Mouse (Mus musculus) erythroblast, embryonic 14.5 days (primary cell): ENCODE data around the gene Flrt1.

Experiments used
- GATA1 ChIP-seq: IDR thresholded peaks from 2 replicates; pipeline ENCODE4 v1.6.1; 2012; ENCODE audit warnings: low read length, inconsistent platforms, mixed read lengths
- TAL1 ChIP-seq: IDR thresholded peaks from 3 replicates; pipeline ENCODE4 v1.6.1; 2012; ENCODE audit warnings: low read length, inconsistent platforms, mixed read lengths

DNA sequence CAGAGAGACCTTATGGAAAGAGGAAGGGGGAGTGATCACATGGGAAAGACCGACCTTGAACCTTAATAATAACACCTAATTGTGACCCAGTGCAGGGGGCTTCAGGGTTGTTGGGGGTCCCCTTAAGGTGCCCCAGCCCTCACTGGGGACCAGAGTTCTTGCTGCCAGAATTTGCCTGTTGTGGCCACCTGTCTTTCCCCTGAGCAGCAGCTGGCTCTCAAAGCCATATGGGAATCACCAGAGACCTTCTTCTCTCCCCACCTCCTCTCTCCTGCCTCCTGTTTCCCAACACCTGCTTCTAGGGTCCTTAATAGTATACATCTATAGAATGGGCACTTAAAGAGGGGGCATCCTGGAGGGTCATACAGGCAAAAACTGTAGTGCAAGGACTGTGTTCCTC is 20.7 kb upstream of the Flrt1 start:
- TF ChIP-seq TAL1 = no peak
- no peak for TF ChIP-seq GATA1
